Mouse (Mus musculus): ENCODE measurements at regions not wholly inside any gene's neighbourhood (a gene's known extent, or its start where the extent isn't known, plus 50 kb on each side); places are given as distances from the start of the nearest gene placed in this dataset.

GRCm38 (mm10) chr13:63980012-63980691, 108.9 kb downstream of the Hsd17b3 start:
- H3K4me3 ChIP-seq (ENCODE audit: low read depth, low read length), result no peak overlapping the region
- H3K36me3 ChIP-seq (replicated peaks; ENCODE audit: insufficient read depth, low read length), result no peaks in the 10 kb centered on the region
- no peaks in the 10 kb centered on the region for H3K4me1 ChIP-seq (ENCODE audit: insufficient read depth)
- no peak overlapping the region for H3K4me2 ChIP-seq (ENCODE audit: low read depth, low read length)
- no peak overlapping the region for H3K9ac ChIP-seq (replicated peaks)
- no peaks in the 10 kb centered on the region for H3K27me3 ChIP-seq (ENCODE audit: insufficient read depth, low read length)
- H3K27ac ChIP-seq (ENCODE audit: low read depth), result no peak overlapping the region
- WGBS (ENCODE audit: insufficient replicate concordance), result 37% methylated on average over 7 of the region's 7 CpGs
- TF ChIP-seq EP300 (IDR thresholded peaks at IDR 0.05; ENCODE audit: low read depth), result no peak
- TF ChIP-seq CTCF (IDR thresholded peaks at IDR 0.05; ENCODE audit: low read depth), result no peak
- no peak for ATAC-seq
- no peak for DNase-seq
- H3K9me3 ChIP-seq (ENCODE audit: low read length), result no peaks in the 10 kb centered on the region

- Histone ChIP-seq H3K4me2 (ENCODE audit: low read depth, low read length) (no peak overlapping the region), H3K4me3 (ENCODE audit: low read depth, low read length) (no peak overlapping the region), H3K9me3 (ENCODE audit: low read length) (no peaks in the 10 kb centered on the region), H3K4me1 (ENCODE audit: insufficient read depth) (no peaks in the 10 kb centered on the region), H3K27me3 (ENCODE audit: insufficient read depth, low read length) (no peaks in the 10 kb centered on the region), H3K27ac (ENCODE audit: low read depth) (no peak overlapping the region), H3K9ac (replicated peaks) (no peak overlapping the region), H3K36me3 (replicated peaks; ENCODE audit: insufficient read depth, low read length) (no peaks in the 10 kb centered on the region)
- WGBS (ENCODE audit: insufficient replicate concordance), result 51% methylated on average over 1 of the region's 1 CpGs
- TF ChIP-seq CTCF (IDR thresholded peaks at IDR 0.05; ENCODE audit: low read depth) (no peak), EP300 (IDR thresholded peaks at IDR 0.05; ENCODE audit: low read depth) (no peak)
- ATAC-seq (no peak), DNase-seq (no peak)
These were observed 109.4 kb downstream of the Hsd17b3 start for GRCm38 (mm10) chr13:63979581-63979980.

- DNase-seq (no peak), ATAC-seq (no peak)
- H3K27me3 ChIP-seq (ENCODE audit: insufficient read depth, low read length), result no peaks in the 10 kb centered on the region
- no peak for TF ChIP-seq CTCF (IDR thresholded peaks at IDR 0.05; ENCODE audit: low read depth)
- no peak for TF ChIP-seq EP300 (IDR thresholded peaks at IDR 0.05; ENCODE audit: low read depth)
- 75% methylated on average over 2 of the region's 2 CpGs for WGBS (ENCODE audit: insufficient replicate concordance)
- no peak overlapping the region for H3K4me3 ChIP-seq (ENCODE audit: low read depth, low read length)
- H3K27ac ChIP-seq (ENCODE audit: low read depth), result no peak overlapping the region
- H3K4me1 ChIP-seq (ENCODE audit: insufficient read depth), result no peaks in the 10 kb centered on the region
- H3K9me3 ChIP-seq (ENCODE audit: low read length), result no peaks in the 10 kb centered on the region
- H3K36me3 ChIP-seq (replicated peaks; ENCODE audit: insufficient read depth, low read length), result no peaks in the 10 kb centered on the region
- H3K4me2 ChIP-seq (ENCODE audit: low read depth, low read length), result no peak overlapping the region
- no peak overlapping the region for H3K9ac ChIP-seq (replicated peaks)
These were observed 119.1 kb downstream of the Hsd17b3 start for GRCm38 (mm10) chr13:63969907-63970306.

- WGBS (ENCODE audit: insufficient replicate concordance), result 83% methylated on average over 3 of the region's 3 CpGs
- TF ChIP-seq CTCF (IDR thresholded peaks at IDR 0.05; ENCODE audit: low read depth), result no peak
- no peak for TF ChIP-seq EP300 (IDR thresholded peaks at IDR 0.05; ENCODE audit: low read depth)
- H3K4me1 ChIP-seq (ENCODE audit: insufficient read depth), result no peaks in the 10 kb centered on the region
- H3K36me3 ChIP-seq (replicated peaks; ENCODE audit: insufficient read depth, low read length), result no peaks in the 10 kb centered on the region
- no peaks in the 10 kb centered on the region for H3K9me3 ChIP-seq (ENCODE audit: low read length)
- DNase-seq (no peak), ATAC-seq (no peak)
- no peak overlapping the region for H3K4me2 ChIP-seq (ENCODE audit: low read depth, low read length)
- no peak overlapping the region for H3K27ac ChIP-seq (ENCODE audit: low read depth)
- H3K27me3 ChIP-seq (ENCODE audit: insufficient read depth, low read length), result no peaks in the 10 kb centered on the region
- H3K4me3 ChIP-seq (ENCODE audit: low read depth, low read length), result no peak overlapping the region
- H3K9ac ChIP-seq (replicated peaks), result no peak overlapping the region
These were observed 120.4 kb downstream of the Hsd17b3 start for GRCm38 (mm10) chr13:63968623-63969022.

- DNase-seq (peak; percentile 23), ATAC-seq (0 out of 2 replicates have a peak, but pooled peaks have one; percentile 31)
- H3K4me2 ChIP-seq (ENCODE audit: low read depth, low read length), result no peak overlapping the region
- peaks cover 6% of the 10 kb centered on the region; the same call in 1 of the 2 replicates for H3K9me3 ChIP-seq (ENCODE audit: low read length)
- H3K27me3 ChIP-seq (ENCODE audit: insufficient read depth, low read length), result no peaks in the 10 kb centered on the region
- TF ChIP-seq EP300 (IDR thresholded peaks at IDR 0.05; ENCODE audit: low read depth), result no peak
- no peak overlapping the region for H3K9ac ChIP-seq (replicated peaks)
- H3K27ac ChIP-seq (ENCODE audit: low read depth), result no peak overlapping the region
- H3K36me3 ChIP-seq (replicated peaks; ENCODE audit: insufficient read depth, low read length), result no peaks in the 10 kb centered on the region
- H3K4me1 ChIP-seq (ENCODE audit: insufficient read depth), result no peaks in the 10 kb centered on the region
- 37% methylated on average over 5 of the region's 5 CpGs for WGBS (ENCODE audit: insufficient replicate concordance)
- no peak overlapping the region for H3K4me3 ChIP-seq (ENCODE audit: low read depth, low read length)
These were observed 131.9 kb downstream of the Hsd17b3 start for GRCm38 (mm10) chr13:63957098-63957497.

GRCm38 (mm10) chr13:63954305-63954704, 134.7 kb downstream of the Hsd17b3 start:
- H3K9me3 ChIP-seq (ENCODE audit: low read length), result peaks cover 6% of the 10 kb centered on the region; the same call in 1 of the 2 replicates
- H3K27ac ChIP-seq (ENCODE audit: low read depth), result no peak overlapping the region
- peaks cover 11% of the 10 kb centered on the region for H3K4me1 ChIP-seq (ENCODE audit: insufficient read depth)
- no peaks in the 10 kb centered on the region for H3K27me3 ChIP-seq (ENCODE audit: insufficient read depth, low read length)
- H3K36me3 ChIP-seq (replicated peaks; ENCODE audit: insufficient read depth, low read length), result no peaks in the 10 kb centered on the region
- H3K9ac ChIP-seq (replicated peaks), result no peak overlapping the region
- H3K4me3 ChIP-seq (ENCODE audit: low read depth, low read length), result no peak overlapping the region
- no peak overlapping the region for H3K4me2 ChIP-seq (ENCODE audit: low read depth, low read length)
- TF ChIP-seq EP300 (IDR thresholded peaks at IDR 0.05; ENCODE audit: low read depth) (no peak), CTCF (IDR thresholded peaks at IDR 0.05; ENCODE audit: low read depth) (no peak)
- DNase-seq (no peak), ATAC-seq (peak; percentile 85)
- WGBS (ENCODE audit: insufficient replicate concordance), result 82% methylated on average over 2 of the region's 2 CpGs

All from liver, postnatal 0 days (tissue).